Mouse (Mus musculus): ENCODE results near the gene Dusp13.
A peak's percentile ranks its signal among the peaks of the same experiment; 100 is the strongest.

Gene Dusp13

GRCm38 (mm10) chr14:21750881-21751542 lies at the start of gene Dusp13:
TSS of gene Dusp13 (minus strand) at chr14:21751181.
- DNase-seq = peak; percentile 78

DNA sequence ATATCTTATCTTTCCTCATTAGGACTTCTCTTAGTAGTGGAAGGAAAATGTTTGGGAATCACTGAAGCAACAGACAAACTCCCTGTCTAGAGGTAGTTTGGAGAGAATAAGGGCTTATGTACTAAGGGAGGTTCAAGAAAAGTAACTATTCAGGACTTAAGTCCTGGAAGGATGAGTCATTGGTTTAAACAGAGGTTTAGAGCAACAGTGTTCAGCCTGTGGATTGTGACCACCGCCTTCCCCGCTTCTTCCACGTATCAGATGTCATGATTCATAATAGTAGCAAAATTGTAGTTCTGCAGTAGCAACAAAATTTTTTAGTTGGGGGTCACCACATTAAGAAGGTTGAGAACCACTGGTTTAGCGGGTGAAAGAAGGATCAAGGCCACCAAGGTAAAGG lies 49.7 kb upstream of the Dusp13 start:
- no peak for DNase-seq

DNA sequence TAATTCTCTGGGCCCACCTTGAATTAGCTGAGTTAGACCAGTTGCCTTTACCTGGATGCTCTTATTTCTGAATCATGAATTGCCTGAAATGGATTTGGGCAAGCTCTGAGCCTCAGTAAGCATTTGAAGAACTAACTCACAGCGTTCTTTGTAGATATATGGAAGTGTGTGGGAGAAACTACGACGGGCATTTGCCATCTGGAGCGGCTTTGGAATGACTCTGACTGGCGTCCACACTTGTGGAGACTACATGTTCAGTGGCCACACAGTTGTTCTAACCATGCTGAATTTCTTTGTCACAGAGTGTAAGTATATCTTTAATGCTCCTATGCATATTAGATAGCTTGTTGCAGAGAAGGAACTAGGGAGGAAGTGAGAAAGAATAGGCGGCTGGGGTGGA lies 41.3 kb upstream of the Dusp13 start:
- DNase-seq = no peak

DNA sequence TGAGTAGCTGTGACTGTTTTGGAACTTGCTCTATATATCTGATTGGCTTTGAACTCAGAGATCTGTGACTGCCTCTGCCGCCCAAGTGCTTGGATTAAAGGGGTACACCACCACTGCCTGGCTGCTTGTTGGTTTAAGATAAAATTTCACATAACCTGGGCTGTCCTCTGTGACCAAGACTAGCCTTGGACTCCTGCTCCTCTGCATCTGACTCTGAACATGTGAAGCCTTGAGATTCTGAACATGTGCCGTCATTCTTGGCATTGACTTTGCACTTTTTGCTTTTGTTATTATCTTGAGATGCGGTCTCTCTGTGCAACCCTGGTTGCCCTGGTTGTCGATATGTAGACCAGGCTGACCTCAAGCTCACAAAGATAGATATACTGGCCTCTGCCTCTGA lies 40.7 kb upstream of the Dusp13 start:
- DNase-seq = no peak

- DNase-seq = no peak
Observed at GRCm38 (mm10) chr14:21790585-21791251, 39.7 kb upstream of the Dusp13 start.

DNA sequence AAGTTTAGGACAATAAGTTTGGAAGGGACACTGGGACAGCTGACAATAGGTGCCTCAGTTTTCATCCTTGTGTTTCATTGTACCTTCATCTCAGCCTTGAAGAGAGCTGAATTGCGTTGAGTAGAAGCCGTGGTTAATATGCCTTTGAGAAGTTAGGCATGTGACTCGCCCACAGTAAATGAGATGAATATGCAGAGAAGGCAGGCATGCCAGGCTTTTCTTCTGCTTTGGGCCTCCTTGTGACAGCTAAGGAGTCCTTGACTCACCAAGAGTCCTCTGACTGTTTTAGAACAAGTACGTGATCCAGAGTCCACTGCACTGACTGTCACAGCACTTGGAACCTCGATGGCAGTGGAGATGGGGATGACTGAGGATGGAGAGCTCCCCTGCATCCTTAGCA lies 37.1 kb upstream of the Dusp13 start:
- no peak for DNase-seq

- peak; percentile 10 for DNase-seq
Observed at GRCm38 (mm10) chr14:21787374-21787773, 36.4 kb upstream of the Dusp13 start.

DNA sequence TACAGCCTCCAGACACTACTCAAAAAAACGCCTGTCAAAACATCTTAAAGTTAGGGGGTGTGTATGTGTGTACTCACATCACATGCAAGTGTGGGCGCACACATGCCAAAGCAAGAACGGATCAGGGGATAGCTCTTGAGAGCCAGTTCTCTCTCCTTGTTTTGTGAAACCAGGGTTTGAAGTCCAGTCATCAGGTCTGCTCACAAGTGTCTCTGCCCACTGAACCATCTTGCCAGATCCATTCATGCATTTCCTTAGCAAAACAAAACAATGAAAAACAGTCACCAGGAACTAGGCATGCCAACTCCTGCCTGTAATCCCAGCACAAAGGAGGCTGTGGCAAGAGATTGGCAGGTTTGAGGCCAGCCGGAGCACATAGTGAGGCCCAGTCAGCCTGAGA lies 35.5 kb upstream of the Dusp13 start:
- peak; percentile 44 for DNase-seq

DNA sequence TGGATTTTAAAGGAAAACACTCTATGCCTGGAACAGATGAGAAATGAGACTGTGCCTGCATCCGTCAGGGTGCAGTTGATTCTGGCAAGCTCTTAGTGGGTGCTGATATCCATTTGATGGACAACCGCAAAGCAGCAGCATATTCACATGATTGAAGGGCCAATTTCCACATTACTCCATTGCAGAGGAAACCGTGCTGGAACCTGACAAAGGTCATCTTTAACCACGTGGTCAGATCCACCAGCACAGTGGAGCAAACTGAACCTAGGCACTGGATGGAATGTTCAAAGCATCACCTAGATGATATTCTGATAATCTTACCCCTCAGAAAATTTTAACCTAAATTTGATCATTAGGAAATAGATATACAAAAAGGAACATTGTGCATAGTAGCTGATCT lies 25.2 kb upstream of the Dusp13 start:
- DNase-seq = no peak

GRCm38 (mm10) chr14:21773946-21774345 lies 23.0 kb upstream of the Dusp13 start:
- DNase-seq = peak; percentile 14

DNA sequence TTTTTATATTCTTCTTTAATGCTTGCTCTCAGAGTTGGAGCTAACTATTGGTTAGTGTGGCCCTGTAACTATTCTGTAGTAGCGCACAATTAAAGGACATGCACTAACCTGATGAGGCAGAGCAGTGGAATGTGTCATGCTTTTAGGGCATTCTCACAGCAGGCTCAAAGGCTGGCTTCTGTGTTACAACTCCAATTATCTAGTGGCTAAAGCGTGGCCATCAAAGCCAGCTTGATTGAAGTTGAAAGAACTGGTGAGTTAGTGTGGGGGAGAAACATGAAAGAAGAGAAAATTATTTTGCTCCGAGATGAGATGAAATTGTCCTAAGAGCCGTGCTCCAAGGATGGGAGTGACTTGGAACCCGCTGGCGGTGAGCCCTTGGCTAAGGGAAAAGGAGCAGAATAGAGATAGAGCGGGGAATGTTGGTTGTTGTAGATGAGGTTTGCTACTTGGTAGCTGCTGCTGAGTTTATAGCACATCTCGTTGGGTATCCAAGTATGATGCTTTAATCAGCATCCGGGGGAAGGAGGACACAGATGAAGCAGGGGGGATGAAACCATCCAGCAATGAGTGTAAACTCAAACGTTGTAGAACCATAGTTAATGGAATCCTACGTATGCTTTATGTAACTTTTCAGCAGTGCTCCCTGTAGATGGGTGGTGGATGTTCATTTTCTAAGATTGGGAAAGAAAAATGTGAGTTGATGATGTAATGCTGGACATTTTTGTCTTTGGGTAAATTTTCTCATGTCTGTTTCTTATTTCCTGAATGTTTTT lies 21.7 kb upstream of the Dusp13 start:
- DNase-seq = no peak

DNA sequence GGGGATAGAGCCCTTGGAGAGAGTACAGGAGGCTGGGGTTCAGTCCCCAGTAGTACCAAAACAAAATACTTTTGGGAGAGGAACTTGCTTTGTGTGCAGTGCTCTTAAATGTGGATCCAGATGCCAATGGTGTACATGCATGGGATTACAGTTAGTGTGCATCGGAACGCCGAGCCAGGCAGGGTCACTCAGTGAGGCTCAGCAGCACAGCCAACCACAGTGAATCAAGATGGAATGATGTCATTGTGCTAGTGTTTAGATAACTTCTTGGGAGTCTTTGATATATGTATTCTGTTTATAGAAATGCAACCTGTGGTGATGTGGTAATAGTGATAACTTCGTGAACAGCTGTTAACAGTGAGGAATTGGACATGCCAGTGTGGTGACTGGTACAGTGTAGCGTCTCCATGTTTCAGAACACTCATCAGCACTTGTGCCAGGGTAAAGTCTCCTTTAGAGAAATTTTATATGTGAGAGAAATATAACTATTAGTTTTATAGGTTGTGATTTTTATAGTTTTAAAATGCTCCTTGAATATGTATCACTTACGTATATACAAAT lies 15.5 kb upstream of the Dusp13 start:
- no peak for DNase-seq

DNA sequence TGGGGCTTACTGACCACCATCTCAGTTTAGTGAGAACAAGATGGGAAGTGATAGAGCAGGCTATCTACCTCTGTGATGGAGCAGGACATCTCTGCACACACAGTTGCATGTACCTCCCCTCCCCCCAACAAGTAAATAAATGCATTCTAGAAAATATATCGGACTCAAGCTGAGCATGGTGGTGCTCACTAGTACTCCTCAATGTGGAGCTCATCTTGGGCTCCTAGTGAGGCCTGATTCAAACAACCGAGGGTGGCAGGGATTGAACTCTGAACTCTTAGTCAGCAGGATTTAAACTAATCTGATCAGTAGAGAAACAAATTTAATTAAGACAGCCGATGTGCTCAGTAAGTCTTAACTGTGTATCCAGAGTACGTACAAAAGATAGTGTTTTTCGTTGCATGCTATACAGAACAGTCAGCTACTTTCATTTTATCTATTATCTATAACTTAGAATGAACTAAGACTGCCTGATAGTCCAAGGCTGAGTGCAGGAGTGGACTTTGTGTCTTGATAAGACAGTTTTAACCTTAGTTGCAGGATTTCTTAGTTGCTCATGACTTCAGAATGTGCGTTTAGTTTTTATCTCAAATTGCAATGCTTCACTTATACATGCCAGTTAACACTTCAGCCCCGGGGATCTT lies 14.9 kb upstream of the Dusp13 start:
- no peak for DNase-seq

- no peak for DNase-seq
Observed at GRCm38 (mm10) chr14:21764646-21765045, 13.7 kb upstream of the Dusp13 start.

- no peak for DNase-seq
Observed at GRCm38 (mm10) chr14:21763736-21764135, 12.8 kb upstream of the Dusp13 start.

DNA sequence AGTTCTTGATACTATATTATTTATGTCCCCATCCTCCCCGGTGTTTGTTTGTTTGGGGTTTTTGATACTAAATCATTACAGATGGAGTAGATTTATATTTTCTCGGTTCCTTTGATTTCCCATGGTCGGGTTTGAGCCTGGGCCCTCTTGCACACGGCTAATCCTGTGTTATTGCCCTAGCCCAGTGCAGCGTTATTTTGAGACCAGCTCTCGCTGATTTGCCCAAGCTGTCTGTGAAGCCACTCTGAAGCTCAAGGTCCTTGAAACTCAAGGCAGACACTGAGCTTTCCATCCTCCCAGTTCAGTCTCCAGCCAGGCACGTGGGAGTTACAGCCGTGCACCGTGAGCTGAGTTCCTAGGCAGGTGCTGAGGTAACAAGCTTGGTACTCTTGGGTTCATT lies 10.6 kb upstream of the Dusp13 start:
- no peak for DNase-seq

- no peak for DNase-seq
Observed at GRCm38 (mm10) chr14:21753367-21753766, 2.4 kb upstream of the Dusp13 start.

GRCm38 (mm10) chr14:21752411-21752810 lies 1.4 kb upstream of the Dusp13 start:
- no peak for DNase-seq

DNA sequence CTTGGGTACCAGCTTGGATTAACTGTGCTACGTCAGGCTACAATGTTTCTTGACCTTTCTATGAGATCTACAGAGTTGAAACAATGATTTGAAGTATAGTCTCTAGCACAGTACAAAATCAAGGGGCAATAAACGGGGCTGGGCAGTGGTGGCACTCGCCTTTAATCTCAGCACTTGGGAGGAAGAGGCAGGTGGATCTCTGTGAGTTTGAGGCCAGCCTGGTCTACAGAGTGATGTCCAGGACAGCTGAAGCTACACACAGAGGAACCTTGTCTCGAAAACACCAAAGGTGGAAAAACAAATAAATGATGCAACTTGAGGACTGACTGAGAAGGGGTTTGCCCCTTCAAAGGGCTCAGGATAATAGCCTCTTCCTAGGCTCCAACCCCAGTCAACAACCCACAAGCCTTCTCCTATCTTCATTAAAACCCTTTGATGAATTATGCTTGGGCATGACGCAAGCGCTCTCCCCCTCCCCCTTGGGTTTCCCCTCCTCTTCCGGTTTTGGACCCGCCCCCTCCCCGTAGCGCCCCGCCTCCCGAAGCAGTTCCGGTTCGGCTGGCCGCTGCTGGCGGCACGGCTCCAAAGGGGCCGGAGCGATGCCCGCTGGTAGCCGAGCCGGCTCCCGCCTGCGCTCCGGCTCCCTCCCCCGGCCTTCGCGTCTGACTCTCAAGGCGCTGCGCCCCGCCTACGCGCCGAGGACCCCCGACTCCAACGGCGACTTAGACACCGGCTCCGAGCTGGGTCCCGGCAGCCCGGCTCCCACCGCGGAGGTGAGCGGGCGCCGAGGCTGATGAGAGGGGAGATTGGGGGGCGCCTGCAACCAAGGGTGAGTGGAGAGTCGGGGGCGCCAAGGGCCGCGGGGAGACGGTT lies 737 bp downstream of the Dusp13 start, which contains the start of gene Samd8:
Gene Samd8 (plus strand): TSS at position 524 of the 873 bp plus-strand sequence.
- peak; percentile 91 for DNase-seq

DNA sequence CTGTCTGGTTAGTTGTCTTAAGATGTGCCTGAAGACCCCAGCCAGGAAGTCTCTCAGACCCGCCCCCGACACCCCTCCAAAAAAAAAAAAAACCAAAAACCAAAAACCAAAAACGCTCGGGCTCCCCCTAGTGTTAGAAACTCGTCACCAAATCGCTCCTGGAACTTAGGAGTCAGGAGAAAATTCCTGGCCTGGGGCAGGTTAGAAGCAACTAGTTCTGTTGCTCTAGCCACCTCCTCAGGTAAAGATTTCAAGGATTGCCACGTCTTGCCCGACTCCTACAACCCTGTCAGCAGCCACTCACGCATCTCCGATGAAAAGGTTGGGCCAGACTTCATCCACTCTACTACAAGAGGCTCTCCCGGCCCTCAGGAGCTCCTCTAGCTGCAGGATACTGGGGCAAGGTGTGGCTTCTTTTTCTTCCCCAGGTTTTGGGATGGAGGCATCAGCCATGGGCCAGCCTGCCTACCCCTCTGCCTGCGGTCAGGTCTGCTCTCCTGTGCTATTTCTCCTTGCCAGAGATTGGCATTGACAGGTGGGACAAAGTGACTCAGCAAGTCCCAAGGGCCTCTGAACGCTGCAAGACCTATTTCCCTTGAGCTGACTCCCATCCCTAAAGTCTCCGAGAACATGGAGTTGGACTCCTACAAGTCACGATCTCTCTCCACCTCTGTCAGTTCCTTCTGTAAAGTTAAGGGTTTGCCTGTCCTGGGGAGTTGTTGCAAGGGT lies 2.7 kb downstream of the Dusp13 start:
- peak; percentile 65 for DNase-seq

DNA sequence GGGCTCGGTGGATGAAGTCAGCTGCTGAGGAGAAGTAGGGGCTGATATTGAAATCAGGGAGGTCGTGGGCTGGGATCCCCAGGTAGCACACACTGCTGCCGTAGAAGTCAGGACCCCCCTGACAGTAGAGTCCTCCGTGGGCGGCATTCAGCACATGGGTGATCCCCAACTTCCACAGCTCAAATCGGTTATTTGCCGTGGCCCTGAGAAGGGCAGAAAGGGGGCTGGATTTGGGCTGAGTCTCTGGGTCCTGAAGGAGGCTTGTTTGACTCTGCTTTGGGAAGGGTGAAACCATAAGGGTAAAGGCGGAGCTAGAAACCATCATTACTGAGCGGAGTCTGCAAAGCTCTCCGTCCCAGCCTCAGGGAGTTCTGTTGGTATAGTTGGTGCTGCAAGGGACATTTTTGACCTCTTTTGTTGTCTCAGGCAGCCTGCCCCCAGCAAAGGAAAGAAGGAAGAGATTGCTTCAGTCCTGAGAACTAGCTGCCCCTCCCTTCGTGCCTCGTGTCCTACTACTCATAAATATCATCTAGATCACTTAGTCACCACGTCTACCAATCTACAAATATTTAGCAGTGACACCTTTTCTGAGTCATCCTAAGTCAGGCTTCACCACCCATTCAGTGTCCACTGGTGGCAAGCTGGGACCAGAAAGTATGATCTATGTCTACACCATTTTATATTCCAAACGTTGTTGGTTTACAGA lies 3.4 kb downstream of the Dusp13 start:
- no peak for DNase-seq

All from kidney, postnatal 14 days (tissue).